Mouse (Mus musculus) lung, postnatal 25 days (tissue): ENCODE measurements around the gene Ganab.
"Not testable (repeated sequence)": the region's sequence is repeated elsewhere in the genome, so short reads cannot be mapped to it uniquely, and the experiment has no call there.

Experiments
- DNase-seq: peaks from one replicate; pipeline ENCODE4 v3.0.0; 2022; ENCODE audit warnings: low spot score

The Ganab gene

GRCm38 (mm10) chr19:8888511-8889385 lies 9.1 kb upstream of the Ganab start, which contains the start of the genes 1810009A15Rik and Gm49416:
1810009A15Rik (plus strand) TSS chr19:8888853.
Gm49416 (plus strand) TSS chr19:8888926.
- DNase-seq, result peak; percentile 96

DNA sequence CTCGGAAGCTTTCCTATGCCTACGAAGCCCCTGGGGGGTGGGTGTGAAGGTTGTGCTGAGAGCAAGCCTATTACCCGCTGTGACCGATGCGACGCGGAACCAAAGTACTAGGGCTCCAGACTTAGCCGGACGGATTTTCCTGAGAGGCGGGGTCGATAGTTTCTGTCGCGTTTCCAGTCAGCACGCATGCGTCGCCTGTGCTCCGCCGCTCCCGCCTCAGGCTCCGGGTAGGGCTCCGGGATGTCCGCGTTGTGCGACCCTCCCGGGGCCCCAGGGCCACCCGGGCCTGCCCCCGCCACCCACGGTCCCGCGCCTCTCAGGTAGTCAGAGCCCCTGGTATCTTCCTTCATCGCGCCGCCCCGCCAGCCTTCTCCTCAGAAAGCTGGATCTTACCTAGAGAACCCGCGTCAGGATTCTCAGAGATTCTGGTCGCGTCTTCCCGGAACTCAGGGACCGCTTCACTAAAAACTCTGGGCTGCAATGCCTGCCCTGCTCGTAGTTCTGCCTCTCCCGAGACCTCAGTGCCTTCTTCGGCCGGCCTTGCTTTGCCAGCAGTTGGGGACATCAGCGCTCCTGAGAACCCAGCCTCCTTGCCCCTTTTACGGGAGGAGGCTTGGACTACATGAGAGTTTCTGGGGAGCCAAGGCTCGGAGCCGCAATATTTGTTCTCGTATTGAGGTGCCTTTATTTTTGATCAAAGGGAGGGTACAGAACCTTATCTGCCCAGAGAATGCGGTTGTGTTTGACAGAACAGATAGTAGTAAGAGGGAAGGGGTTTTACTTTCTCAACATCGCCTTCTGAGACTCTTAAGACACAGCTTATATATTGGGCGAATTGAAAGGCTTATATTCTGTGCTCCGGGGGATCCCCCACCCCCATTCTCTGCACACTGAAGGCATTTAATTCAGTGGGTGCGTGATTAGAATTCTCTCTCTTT lies 4.8 kb upstream of the Ganab start, which contains the start of gene Ints5:
TSS of gene Ints5 (plus strand) at position 177 of the 938 bp plus-strand sequence.
- DNase-seq, result peak; percentile 88

GRCm38 (mm10) chr19:8895397-8895960 lies 2.4 kb upstream of the Ganab start:
- no peak for DNase-seq

GRCm38 (mm10) chr19:8896231-8896630 lies 1.6 kb upstream of the Ganab start:
- not testable (repeated sequence) for DNase-seq

- DNase-seq, result not testable (repeated sequence)
These were observed 533 bp upstream of the Ganab start for GRCm38 (mm10) chr19:8897211-8897864.

DNA sequence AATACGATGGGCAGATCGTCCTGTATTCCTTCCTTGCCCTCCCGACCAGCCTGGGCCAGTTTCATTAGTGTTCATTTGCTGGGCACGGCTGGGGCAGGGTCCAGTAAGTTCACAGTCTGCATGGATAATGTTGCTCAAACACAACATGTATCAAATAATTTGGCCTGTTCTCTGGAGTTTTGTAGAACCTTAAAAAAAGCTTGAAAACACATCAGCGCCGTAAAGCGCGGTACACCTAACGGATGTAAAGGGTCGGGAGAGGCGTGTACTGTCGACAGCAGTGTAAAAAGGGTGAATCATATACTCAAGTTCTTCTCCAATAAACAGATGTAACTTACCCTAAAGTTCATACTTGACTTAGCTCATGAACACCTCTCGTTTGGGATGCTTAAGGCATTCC lies 705 bp downstream of the Ganab start:
- DNase-seq, result no peak

DNA sequence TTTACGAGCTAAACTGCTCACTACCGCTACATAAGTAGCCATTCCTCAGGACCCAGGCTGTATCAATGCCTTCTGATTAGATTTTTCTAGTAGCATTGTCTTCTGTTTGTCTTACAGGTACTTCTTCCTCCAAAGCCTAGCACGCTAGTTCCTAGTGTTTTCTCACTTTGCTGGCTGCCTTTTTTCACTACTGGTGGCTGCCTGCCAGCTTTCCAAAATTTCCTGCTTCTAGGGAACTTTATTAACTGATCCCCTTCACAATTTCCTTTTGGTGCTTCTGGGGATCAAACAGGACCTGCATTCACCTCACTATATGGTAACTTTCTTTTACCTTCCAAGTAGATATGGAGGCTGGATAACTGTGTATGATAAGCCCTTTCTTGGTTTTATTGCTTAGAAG lies 1.2 kb downstream of the Ganab start:
- no peak for DNase-seq

GRCm38 (mm10) chr19:8903412-8903811 lies 5.5 kb downstream of the Ganab start:
- DNase-seq, result no peak

GRCm38 (mm10) chr19:8908531-8908930 lies 10.7 kb downstream of the Ganab start:
- no peak for DNase-seq

DNA sequence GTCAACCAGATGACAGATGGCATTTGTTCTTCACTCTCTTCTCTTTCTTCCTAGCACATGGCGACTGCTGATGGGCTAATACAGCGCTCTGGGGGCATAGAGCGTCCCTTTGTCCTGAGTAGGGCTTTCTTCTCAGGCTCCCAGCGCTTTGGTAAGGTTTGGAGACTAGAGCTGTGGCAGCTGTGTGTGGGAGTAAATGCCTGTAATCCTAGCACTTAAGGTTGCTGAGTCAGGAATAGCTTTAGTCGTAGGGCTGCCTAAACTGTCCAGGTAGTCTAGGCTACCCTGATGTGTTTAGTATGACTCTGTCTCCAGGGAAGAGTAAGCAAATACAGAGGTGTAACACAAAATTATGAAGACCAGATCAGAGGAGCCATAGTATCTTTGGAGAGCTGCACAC lies 13.9 kb downstream of the Ganab start:
- DNase-seq, result no peak

DNA sequence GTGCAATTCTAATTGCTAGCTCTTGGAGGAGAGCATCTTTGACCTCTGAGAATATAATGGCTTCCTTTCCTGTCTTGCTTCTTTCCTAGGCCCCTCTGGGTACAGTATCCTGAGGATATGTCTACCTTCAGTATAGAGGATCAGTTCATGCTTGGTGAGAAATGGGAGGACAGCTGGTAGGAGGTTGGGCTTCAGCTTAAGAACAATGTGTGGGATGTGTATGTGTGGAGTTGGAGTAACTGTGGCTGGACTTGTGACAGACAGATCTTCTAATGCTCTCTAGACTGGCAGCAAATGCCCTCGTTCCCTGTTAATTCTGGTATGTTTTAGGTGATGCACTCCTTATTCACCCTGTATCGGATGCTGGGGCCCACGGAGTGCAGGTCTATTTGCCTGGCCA lies 16.3 kb downstream of the Ganab start:
- DNase-seq, result no peak

DNA sequence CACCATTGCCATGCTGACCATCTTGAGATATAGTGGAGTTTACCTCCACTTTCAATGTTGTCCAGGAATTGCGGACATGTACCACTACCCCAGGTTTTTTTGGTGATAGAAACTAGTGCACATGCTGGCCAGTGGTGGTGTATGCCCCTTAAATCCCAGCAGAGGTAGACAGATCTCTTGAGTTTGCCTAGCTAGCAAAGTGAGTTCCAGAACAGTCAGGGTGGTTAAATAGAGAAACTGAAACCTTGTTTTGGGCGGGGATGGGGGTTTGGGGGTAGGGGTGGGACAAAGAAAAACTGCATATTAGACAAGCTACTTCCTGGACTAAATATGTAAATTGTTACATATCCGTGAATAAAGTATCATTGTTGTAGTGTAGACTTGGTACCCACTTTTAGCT lies 21.1 kb downstream of the Ganab start:
- no peak for DNase-seq

GRCm38 (mm10) chr19:8919684-8920072 lies 21.8 kb downstream of the Ganab start:
- no peak for DNase-seq

DNA sequence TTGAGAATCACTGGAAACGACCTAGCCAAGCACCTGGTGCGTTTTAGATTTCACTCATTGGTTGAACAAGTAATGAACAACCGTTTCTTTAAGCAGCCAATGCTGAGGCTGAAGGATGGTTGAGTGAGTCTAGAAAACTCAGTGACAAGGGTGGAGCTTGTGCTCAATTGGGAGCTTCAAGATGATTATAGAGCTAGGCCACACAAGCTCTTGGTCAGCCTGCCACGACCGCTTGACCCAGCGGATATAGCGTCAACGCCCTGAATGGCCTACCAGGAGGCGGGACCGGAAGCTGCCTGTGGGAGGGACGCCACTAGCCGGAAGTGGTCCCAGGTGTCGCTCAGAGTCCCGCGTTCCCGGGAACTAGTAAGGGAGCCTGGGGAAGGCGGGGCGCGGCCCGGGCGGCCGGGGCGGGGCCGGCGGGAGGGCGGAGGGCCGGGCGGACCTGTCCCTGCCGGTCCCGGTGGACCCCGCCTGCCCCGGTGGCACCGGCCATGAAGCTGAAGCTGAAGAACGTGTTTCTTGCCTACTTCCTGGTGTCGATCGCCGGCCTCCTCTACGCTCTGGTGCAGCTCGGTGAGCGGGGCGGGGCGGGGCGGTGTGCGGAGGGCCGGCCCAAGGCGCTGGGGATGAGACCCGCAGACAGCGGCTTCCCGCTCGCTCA lies 22.3 kb downstream of the Ganab start, which contains the start of gene B3gat3:
TSS of gene B3gat3 (plus strand) at position 302 of the 664 bp plus-strand sequence.
- DNase-seq, result peak; percentile 97

- DNase-seq, result no peak
These were observed 23.0 kb downstream of the Ganab start for GRCm38 (mm10) chr19:8920836-8921291.

- DNase-seq, result no peak
These were observed 23.9 kb downstream of the Ganab start for GRCm38 (mm10) chr19:8921741-8922140.

GRCm38 (mm10) chr19:8926766-8927165 lies 28.9 kb downstream of the Ganab start:
- DNase-seq, result no peak

- DNase-seq, result no peak
These were observed 30.1 kb downstream of the Ganab start for GRCm38 (mm10) chr19:8927891-8928525.

- DNase-seq, result no peak
These were observed 30.9 kb downstream of the Ganab start for GRCm38 (mm10) chr19:8928689-8929223.
